Mouse (Mus musculus): ENCODE measurements around the gene Alkbh3. TPM values are rescaled to one million over a fixed set of nuclear protein-coding genes. Genes with fewer than 3 reads are reported as not detected.

Gene Alkbh3
- total RNA-seq (2022): 10 to 100 TPM; 26.5 to 31.5 (median 30.3) TPM

GRCm38 (mm10) chr2:94010335-94011291 lies at the start of gene Alkbh3:
Gene Alkbh3, minus strand, starts transcription at chr2:94010807.
- DNase-seq (ENCODE audit: low spot score in 2 of 2): peak; percentile 88 to 95

DNA sequence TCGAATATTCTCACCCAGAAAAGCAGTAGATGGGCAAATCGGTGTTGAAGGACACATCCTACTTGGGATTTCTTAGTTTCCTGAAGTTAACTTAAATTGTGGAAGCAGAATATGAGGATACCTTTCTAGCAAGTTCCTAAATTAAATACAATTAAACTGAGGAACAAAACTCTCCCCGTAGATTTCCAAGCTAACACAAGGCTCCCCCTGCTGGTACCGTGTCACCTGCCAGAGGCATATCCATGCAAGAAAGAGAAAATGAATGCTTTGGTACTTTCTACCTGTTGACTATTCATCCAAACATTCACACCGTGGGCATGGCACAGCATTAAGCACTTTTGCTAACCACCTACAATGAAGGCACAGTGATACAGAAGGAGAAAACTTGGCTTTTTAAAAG lies 48.9 kb upstream of the Alkbh3 start:
- no peak for DNase-seq (ENCODE audit: low spot score in 2 of 2)

DNA sequence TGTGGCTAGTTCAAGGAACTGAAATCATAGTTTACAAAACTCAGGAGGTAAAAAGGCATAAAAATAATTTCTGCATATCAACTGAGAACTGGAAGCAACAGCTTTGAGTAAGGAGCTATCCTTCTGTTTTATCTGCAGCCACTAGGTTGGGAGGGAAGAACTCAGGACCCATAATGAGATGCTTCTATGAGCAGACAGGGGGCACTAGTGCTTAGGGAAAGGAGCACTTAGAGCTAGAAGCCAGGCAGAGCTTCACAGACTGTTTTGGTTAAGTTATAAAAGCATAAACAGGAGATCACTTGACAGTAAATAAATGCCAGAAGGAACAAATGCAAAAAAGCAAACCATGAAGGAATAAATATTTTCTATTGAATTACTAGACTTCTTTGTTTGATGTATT lies 44.2 kb upstream of the Alkbh3 start:
- DNase-seq (ENCODE audit: low spot score in 2 of 2): no peak

DNA sequence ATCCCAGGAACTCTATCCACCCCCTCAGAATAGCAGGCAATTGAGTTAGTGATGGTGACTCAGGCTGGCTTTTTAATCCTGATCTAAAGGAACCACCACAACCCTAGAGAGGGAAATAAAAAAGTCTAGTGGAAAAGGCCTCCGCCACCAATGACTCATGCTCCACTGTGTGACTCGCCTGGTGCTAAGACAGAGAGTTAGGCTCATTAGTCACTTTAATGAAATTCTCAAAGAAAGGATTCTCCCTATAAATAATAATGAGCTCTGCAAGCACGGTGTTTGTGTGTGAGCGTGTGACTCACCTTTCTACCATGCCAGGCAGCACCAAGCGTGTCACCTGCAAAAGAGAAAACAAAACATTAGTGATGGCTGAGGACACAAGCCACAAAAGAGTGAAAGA lies 41.3 kb upstream of the Alkbh3 start:
- peak; percentile 18 to 68 for DNase-seq (ENCODE audit: low spot score in 2 of 2)

DNA sequence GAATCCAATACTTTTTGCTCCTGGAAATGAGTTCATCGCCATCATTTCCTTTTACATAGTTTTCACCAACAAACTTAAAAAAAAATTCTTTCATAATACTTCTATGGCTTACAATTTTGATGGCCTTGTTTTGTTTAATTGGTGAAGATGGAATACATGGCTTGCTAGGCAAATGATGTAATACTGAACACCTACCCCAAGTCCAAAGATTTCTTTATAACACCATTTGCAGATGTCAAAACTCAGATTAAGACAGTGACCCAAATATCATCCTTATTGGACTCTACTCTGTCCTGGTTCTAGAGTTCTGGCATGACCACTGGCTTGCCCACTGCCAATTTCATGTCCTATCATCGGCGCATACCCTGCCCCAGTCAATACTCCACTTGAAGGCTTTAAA lies 40.3 kb upstream of the Alkbh3 start:
- no peak for DNase-seq (ENCODE audit: low spot score in 2 of 2)

- DNase-seq (ENCODE audit: low spot score in 2 of 2): no peak
Observed at GRCm38 (mm10) chr2:94049471-94050176, 39.0 kb upstream of the Alkbh3 start.

DNA sequence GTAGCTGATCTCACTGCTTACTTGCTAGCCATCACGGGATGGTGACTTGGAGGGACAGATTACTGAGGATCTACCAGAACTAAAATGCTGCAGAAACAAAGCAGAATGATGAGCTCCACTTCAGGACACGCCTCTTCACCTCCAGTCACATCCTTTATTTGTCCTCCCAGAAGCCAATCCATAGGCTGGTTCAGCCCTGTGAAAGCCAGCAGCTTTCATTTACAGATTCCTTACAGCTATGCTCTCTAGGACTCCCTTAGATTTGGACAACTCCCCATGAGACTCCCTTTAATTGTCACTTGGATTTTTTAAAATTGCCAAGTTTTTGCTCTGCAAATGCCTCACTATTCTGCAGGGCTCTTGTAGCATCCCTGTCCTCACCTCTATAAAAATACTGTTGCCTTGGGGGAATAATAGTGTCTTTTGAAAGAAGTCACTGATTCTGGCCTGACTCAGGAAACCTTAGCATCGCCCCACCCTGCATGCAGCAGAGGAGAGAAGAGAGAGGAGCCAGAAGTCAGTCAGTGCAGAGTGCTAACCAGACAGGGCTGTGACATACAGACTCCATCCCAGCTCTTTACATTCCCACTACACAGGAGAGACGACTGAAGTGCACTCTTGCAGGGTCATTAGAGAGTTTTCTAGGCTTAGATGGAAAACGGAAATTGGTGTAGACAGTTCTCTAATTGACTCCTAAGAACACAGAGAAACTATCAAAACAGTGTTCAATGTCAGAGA lies 38.3 kb upstream of the Alkbh3 start:
- no peak for DNase-seq (ENCODE audit: low spot score in 2 of 2)

GRCm38 (mm10) chr2:94048271-94048670 lies 37.7 kb upstream of the Alkbh3 start:
- no peak for DNase-seq (ENCODE audit: low spot score in 2 of 2)

- DNase-seq (ENCODE audit: low spot score in 2 of 2): no peak
Observed at GRCm38 (mm10) chr2:94045411-94046090, 34.9 kb upstream of the Alkbh3 start.

DNA sequence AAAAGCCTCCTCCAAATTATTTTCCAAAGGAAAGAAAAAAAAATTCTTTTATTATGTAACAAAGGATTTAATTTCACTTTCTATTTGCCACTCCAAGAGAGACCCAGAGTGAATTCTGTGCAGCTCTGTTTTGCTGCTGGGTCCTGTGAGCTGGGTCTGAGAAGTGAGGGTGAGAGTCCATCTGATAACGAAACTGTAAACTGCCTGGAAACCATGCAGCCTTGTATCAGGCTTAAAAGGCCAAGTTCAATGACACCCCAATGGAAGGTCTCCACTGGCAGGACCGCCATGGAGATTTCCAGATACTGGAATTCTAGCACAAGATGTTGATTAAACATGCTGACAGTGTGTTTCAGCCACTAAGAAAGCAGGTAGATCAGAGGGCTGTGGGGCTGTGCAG lies 33.6 kb upstream of the Alkbh3 start:
- DNase-seq (ENCODE audit: low spot score in 2 of 2): no peak

- no peak for DNase-seq (ENCODE audit: low spot score in 2 of 2)
Observed at GRCm38 (mm10) chr2:94043662-94044061, 33.1 kb upstream of the Alkbh3 start.

DNA sequence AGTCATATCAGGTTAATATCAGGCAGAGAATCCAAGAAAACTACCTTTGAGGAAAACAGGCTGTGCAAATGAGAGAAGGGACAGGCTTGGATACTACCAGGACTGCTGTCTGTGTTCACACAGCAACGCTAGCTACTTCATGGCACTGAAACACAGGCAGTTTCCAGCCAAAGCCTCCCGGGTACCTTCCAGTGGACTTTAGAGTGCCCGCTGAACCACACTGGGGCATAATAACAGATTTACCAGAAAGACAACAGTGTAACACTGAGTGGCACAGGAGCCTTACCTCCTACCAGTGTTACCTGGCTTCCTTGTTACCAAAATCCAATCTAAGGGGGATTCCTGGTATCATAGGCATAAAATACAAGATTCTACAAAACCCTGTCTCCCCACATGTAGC lies 31.9 kb upstream of the Alkbh3 start:
- DNase-seq (ENCODE audit: low spot score in 2 of 2): no peak

DNA sequence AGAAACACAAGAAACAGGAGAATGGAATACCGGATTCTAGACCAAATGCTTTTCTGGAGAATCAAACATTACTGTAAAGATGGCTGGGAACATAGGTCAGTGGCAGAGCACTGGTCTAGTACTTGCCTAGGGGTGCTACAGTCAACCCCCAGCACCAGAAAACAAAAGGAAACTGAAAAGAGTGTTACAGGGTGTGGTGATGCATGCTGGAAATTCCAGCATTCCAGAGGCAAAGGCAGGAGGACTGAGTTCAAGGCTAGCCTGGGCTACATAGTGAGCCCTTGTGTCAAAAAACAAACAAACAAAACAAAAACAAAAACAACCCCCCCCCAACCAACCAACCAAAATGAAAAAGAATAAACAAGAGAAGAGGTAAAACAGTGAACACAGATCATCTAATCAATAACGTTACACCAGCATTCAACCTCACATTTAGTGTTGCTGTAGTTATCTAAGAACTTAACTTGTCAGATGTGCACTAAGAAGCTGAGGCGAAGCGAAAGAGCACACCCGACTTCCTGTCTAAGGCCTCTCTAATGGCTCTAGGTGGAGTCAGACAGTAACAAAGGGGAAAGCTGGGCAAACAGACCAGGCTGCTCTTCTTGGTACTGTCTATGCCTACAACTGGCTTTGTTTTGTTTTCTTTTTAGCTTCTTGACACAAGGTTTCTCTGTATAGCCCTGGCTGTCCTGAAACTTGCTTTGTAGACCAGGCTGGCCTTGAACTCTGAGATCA lies 30.0 kb upstream of the Alkbh3 start:
- no peak for DNase-seq (ENCODE audit: low spot score in 2 of 2)

- peak; percentile 63 to 90 for DNase-seq (ENCODE audit: low spot score in 2 of 2)
Observed at GRCm38 (mm10) chr2:94035428-94036331, 25.1 kb upstream of the Alkbh3 start.

DNA sequence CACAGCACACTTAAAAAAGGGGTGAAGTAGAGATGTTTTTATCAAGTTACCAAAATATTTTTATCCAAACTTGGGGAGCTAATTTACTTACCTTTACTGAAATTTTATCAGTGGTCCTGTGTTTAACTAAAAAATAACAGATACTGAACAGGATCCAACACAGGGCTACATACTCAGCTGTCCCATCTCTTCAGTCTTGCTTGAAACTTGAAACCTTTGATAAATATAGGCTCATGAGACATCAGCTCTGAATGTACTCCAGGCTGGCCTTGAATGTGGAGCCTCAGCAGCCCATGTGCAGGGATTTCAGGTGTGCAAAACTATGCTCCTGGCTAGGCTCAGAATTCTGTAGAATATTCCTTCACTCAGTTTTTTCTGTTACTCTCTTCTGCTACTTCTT lies 20.0 kb upstream of the Alkbh3 start:
- DNase-seq (ENCODE audit: low spot score in 2 of 2): no peak

GRCm38 (mm10) chr2:94024637-94025036 lies 14.0 kb upstream of the Alkbh3 start:
- no peak for DNase-seq (ENCODE audit: low spot score in 2 of 2)

- DNase-seq (ENCODE audit: low spot score in 2 of 2): peak; percentile 63 to 93
Observed at GRCm38 (mm10) chr2:94002331-94002730, 8.3 kb downstream of the Alkbh3 start.

GRCm38 (mm10) chr2:94001918-94002317 lies 8.7 kb downstream of the Alkbh3 start:
- no peak for DNase-seq (ENCODE audit: low spot score in 2 of 2)

DNA sequence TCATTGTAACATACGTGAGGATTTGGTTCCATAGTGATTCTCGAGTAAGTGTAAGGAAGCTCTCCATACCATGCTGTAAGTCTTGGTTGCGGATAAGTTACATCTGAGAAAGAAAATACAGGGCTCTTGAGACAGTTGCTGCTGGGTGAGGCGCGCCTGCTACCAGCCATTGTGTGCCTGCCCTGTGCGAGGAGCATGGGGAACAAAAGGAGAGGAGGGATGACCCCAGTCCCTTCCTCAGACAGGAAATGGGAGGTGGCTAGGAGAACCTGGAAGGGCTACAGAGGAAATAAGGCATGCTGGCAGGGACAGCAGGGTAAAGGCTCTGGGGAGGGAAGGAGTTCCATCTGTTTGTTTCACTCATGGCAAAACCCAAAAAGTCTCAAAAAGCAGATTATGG lies 9.2 kb downstream of the Alkbh3 start:
- DNase-seq (ENCODE audit: low spot score in 2 of 2): no peak

DNA sequence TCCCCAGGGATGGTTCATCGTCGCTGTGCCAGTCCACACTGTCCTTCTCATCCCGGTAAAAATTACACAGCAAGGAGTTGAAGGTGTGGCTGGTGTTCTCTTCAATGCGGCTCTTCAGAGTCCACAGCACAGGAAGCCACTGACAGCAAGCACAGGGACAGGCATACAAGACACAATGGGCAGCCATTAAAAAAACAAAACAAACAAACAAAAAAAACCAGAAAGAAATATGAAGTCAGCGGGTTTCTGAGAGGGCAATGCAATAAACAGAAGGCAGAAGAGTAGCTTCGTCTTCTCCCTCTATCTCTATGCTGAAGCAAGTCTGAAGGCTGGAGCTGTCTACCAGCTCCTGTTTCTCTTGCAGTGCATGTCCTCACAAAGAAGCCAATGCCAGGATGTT lies 14.4 kb downstream of the Alkbh3 start, which contains the start of gene Gm27027:
TSS of gene Gm27027 (minus strand) at position 101 of the 400 bp plus-strand sequence.
- no peak for DNase-seq (ENCODE audit: low spot score in 2 of 2)

Data from left cerebral cortex, adult 8-10 months (tissue).